Mouse (Mus musculus): ENCODE measurements around the gene Tpmt. TPM values are rescaled to one million over a fixed set of nuclear protein-coding genes. Genes with fewer than 3 reads are reported as not detected.
A peak's percentile ranks its signal among the peaks of the same experiment; 100 is the strongest.

The Tpmt gene
- polyA plus RNA-seq, 1 experiment from 2014 or later = 15.5 TPM

DNA sequence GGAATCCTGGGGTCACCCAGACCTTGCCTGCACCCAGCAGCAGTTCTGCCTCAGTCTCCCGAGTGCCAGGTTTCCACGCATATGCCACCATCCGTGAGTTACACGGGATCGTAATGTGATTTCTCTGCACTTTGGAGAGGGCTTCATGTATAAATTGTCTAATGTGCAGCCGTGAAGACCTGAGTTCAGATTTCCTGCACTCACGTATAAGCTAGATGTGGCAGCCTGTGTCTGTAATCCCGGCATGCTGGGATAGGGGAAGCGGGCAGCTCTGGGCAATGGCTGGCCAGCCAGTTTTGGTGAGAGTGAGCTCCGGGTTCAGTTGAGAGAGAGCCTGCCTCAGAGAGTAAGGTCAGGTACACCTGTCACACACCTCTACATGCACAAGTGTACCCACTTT lies 22.0 kb upstream of the Tpmt start:
- Histone ChIP-seq H3K4me2 (no peak overlapping the region), H3K27me3 (no peaks in the 10 kb centered on the region), H3K27ac (no peak overlapping the region), H3K4me1 (peaks cover 5% of the 10 kb centered on the region; the same call in 1 of the 2 replicates), H3K4me3 (no peak overlapping the region), H3K36me3 (peaks cover 31% of the 10 kb centered on the region), H3K9ac (no peak overlapping the region), H3K9me3 (no peaks in the 10 kb centered on the region)
- ATAC-seq (ENCODE audit: insufficient number of reproducible peaks, low FRiP score, low TSS enrichment, low read depth) = no peak
- WGBS = 93% methylated on average over 10 of the region's 10 CpGs

DNA sequence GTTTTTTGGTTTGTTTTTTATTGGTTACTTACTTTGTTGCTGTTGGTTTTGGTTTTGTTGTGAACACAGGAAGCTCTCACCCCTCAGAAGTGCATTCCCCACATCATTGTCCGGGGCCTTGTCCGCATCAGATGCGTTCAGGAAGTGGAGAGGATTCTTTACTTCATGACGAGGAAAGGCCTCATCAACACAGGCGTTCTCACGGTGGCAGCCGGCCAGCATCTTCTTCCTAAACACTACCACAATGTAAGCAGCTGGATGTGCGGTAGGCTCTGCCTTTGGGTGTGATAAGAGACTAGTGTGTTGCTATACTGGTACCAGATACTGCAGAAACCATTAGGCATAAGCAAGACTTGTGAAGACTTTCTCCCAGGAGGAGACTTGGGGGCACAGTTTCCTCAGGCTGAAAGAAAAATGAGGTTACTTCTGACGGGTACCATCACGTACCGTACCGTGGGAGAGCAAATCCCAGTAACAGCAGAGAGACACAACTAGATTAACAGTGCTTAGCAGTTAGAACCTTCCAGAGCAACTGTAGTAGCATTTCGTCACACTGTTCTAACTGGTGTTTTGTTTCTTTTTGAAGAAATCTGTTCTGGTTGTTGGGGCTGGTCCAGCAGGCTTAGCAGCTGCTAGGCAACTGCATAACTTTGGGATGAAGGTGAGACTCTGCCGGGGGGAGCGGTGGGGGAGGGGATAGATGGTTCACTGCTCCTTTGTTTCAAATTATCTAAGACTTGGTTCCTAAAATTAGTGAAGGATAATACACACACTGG lies 19.6 kb upstream of the Tpmt start:
- WGBS = 77% methylated on average over 15 of the region's 15 CpGs
- Histone ChIP-seq H3K9ac (no peak overlapping the region), H3K36me3 (peaks cover 40% of the 10 kb centered on the region), H3K4me2 (no peak overlapping the region), H3K9me3 (no peaks in the 10 kb centered on the region), H3K27ac (no peak overlapping the region), H3K27me3 (no peaks in the 10 kb centered on the region), H3K4me3 (no peak overlapping the region), H3K4me1 (no peaks in the 10 kb centered on the region)
- no peak for ATAC-seq (ENCODE audit: insufficient number of reproducible peaks, low FRiP score, low TSS enrichment, low read depth)

DNA sequence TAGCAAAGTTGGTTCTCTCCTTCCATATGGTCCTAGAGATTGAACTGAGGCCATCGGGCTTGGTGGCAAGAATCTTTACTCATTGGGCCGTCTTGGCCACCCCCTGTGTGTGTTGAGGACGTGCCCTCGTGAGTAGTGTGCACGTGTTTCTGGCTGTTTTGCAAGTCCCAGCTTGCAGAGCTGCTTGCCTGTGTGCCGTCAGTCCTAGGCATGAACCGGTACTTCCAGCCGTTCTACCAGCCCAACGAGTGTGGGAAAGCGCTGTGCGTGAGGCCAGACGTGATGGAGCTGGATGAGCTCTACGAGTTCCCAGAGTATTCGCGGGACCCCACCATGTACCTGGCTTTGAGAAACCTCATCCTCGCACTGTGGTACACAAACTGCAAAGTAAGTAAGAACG lies 18.2 kb upstream of the Tpmt start:
- no peaks in the 10 kb centered on the region for H3K27me3 ChIP-seq
- WGBS = 84% methylated on average over 17 of the region's 17 CpGs
- H3K4me1 ChIP-seq = no peaks in the 10 kb centered on the region
- H3K4me3 ChIP-seq = no peak overlapping the region
- no peak overlapping the region for H3K27ac ChIP-seq
- peaks cover 37% of the 10 kb centered on the region for H3K36me3 ChIP-seq
- no peak overlapping the region for H3K9ac ChIP-seq
- H3K4me2 ChIP-seq = no peak overlapping the region
- no peak for ATAC-seq (ENCODE audit: insufficient number of reproducible peaks, low FRiP score, low TSS enrichment, low read depth)
- no peaks in the 10 kb centered on the region for H3K9me3 ChIP-seq

DNA sequence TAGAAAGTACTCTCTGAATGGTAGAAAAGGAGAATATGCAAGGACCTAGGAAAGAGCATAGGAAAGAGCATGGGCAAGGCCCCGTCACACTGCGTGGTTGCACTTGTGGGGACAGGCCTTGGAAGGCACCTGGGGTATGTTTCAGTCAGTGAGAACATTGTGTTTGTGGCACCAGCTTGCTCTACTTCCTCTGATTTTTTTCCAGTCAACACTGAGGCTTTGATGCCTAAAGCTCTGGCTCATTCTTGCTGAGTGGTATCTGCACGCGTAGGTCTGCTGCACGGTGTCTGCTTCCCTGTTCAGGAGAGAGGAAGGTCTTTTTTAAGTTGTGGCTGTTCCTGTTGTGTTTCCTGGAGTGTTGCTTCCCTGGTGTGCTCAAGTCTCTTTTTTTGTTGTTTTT lies 12.2 kb upstream of the Tpmt start:
- 89% methylated on average over 5 of the region's 5 CpGs for WGBS
- Histone ChIP-seq H3K27ac (no peak overlapping the region), H3K4me3 (no peak overlapping the region), H3K9ac (no peak overlapping the region), H3K36me3 (peaks cover 49% of the 10 kb centered on the region), H3K4me2 (no peak overlapping the region), H3K4me1 (no peaks in the 10 kb centered on the region), H3K9me3 (no peaks in the 10 kb centered on the region), H3K27me3 (no peaks in the 10 kb centered on the region)
- no peak for ATAC-seq (ENCODE audit: insufficient number of reproducible peaks, low FRiP score, low TSS enrichment, low read depth)

DNA sequence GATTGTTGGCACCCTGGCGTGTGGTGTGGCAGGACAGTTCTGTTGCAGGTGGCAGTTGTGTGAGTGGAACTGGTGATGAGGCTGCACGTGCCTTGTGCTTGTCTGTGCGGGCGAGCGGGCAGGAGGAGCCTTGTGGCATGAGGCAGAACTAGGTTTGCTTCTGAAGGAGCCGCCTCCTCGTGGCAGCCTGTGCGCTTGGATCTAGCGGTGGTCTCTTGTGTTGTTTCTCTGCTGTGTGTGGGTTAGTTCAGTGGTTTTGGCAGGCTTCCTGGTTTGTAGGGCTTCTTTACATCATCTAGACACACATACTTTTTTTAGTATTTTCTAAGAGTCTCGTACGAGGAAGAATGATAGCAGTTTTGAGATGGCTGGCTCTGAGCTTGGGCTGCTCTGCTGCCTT lies 11.6 kb upstream of the Tpmt start:
- Histone ChIP-seq H3K4me1 (no peaks in the 10 kb centered on the region), H3K27ac (no peak overlapping the region), H3K9me3 (no peaks in the 10 kb centered on the region), H3K4me2 (no peak overlapping the region), H3K36me3 (peaks cover 54% of the 10 kb centered on the region), H3K27me3 (no peaks in the 10 kb centered on the region), H3K4me3 (no peak overlapping the region), H3K9ac (no peak overlapping the region)
- no peak for ATAC-seq (ENCODE audit: insufficient number of reproducible peaks, low FRiP score, low TSS enrichment, low read depth)
- 86% methylated on average over 11 of the region's 11 CpGs for WGBS

DNA sequence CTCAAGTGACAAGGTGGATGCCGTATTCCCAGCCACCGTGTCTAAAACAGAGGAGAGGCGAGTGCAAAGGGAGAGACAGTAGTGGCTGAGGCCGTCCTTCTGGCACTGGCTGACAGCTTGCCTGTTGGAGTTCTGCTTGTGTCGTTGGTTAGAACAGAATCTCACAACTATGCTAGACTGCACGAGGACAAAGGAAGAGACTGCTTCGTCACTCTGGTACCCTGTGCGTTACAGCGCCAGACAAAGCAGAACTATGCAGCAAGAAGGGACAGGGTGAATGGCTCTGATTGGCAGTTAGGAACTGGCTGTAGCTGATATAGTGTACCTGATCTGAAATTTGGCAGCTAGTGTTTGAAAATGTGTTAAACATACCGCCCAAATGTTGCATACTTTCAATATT lies 9.4 kb upstream of the Tpmt start:
- Histone ChIP-seq H3K4me1 (no peaks in the 10 kb centered on the region), H3K27ac (no peak overlapping the region), H3K9ac (no peak overlapping the region), H3K36me3 (peaks cover 59% of the 10 kb centered on the region), H3K4me3 (no peak overlapping the region), H3K9me3 (no peaks in the 10 kb centered on the region), H3K4me2 (no peak overlapping the region), H3K27me3 (no peaks in the 10 kb centered on the region)
- ATAC-seq (ENCODE audit: insufficient number of reproducible peaks, low FRiP score, low TSS enrichment, low read depth) = no peak
- 85% methylated on average over 10 of the region's 10 CpGs for WGBS

DNA sequence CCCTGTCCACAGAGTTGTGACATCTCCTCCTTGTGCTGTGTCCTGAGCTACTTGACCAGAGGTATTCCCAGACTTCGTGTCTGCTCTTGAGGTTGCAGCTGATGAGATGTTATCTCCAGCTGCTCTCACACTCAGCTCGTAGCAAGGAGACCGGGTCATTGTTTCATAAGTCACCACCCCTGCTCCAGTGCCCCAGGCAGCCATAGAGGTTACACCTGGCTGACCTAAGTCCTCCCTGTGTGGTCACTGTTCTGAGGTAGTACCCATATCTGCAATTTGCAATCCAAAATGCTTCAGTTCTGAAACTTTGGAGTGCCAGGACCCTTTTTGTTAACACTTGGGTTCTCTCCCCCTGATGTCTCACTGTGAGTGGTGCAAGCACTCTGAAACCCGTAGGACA lies 5.5 kb upstream of the Tpmt start:
- WGBS = 75% methylated on average over 4 of the region's 4 CpGs
- H3K4me1 ChIP-seq = no peaks in the 10 kb centered on the region
- no peak overlapping the region for H3K27ac ChIP-seq
- no peak for ATAC-seq (ENCODE audit: insufficient number of reproducible peaks, low FRiP score, low TSS enrichment, low read depth)
- no peak overlapping the region for H3K4me2 ChIP-seq
- H3K4me3 ChIP-seq = no peak overlapping the region
- no peak overlapping the region for H3K9ac ChIP-seq
- H3K27me3 ChIP-seq = no peaks in the 10 kb centered on the region
- peaks cover 44% of the 10 kb centered on the region for H3K36me3 ChIP-seq
- no peaks in the 10 kb centered on the region for H3K9me3 ChIP-seq

DNA sequence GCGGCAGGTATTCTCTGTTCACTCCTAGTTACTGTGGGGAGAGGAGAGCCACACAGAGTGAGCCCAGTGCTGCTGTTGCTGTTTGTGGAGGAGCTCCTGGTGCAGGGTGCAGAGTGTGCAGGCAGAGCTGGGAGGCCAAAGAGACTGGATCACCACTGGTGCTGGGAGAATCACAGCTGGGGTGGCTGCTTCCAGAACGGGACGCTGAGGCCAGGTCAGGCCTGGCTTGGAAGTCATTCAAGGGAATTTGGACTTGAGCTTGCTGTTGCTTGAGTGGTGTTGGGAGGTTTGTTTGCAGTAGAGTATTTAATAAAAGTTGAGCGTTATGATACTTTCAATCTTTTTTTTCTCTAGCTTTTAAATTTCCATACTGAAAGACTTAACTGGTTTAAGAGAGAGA lies 3.5 kb upstream of the Tpmt start:
- no peak for ATAC-seq (ENCODE audit: insufficient number of reproducible peaks, low FRiP score, low TSS enrichment, low read depth)
- H3K27ac ChIP-seq = no peak overlapping the region
- H3K9ac ChIP-seq = no peak overlapping the region
- H3K4me3 ChIP-seq = no peak overlapping the region
- 91% methylated on average over 4 of the region's 4 CpGs for WGBS
- H3K36me3 ChIP-seq = peaks cover 32% of the 10 kb centered on the region
- H3K9me3 ChIP-seq = no peaks in the 10 kb centered on the region
- no peaks in the 10 kb centered on the region for H3K27me3 ChIP-seq
- peaks cover 11% of the 10 kb centered on the region for H3K4me1 ChIP-seq
- H3K4me2 ChIP-seq = no peak overlapping the region

DNA sequence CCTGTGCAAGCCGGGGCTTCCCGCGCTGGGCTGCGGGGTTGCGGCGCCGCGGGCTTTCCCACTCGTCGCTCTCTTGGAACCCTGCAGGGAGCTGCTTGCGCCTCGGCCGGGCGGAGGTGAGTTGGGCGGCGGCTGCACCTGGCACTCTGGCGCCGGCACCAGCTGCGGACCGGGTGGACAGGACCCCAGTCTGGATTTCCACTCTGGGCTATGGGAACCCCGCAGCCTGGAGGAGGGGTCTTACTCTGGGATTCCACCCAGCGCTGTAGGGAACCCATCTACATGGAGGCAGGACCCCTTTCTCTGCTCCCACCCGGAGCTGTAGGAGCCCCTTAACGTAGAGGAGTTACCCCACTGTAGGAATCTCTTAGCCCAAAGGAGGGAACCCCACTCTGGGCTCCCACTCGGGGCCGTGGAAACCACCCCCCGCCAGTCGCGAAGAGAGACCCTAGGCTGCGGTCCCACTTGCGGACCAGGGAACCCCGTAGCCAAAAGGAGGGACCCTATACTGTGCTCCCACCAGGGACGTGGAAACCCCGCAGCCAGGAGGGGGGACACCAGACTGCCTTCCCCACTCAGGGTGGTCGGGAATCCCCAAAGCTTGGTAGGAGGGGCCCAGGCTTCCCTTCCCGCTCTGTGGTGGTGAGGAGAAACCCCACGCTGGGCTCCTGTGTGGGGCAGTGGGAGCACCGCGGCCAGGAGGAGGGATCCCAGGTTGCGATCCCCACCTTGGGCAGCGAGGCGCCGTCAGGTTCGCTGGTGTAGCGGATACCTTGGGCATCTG lies 512 bp downstream of the Tpmt start:
- H3K36me3 ChIP-seq = peaks cover 6% of the 10 kb centered on the region
- H3K9me3 ChIP-seq = no peaks in the 10 kb centered on the region
- WGBS = under 1% methylated on average over 44 of the region's 45 CpGs
- H3K4me2 ChIP-seq = peak overlapping the region; percentile 98
- no peak for ATAC-seq (ENCODE audit: insufficient number of reproducible peaks, low FRiP score, low TSS enrichment, low read depth)
- peaks cover 11% of the 10 kb centered on the region for H3K4me1 ChIP-seq
- peak overlapping the region; percentile 79 for H3K27ac ChIP-seq
- peak overlapping the region; percentile 77 for H3K9ac ChIP-seq
- peak overlapping the region; percentile 88 for H3K4me3 ChIP-seq
- no peaks in the 10 kb centered on the region for H3K27me3 ChIP-seq

DNA sequence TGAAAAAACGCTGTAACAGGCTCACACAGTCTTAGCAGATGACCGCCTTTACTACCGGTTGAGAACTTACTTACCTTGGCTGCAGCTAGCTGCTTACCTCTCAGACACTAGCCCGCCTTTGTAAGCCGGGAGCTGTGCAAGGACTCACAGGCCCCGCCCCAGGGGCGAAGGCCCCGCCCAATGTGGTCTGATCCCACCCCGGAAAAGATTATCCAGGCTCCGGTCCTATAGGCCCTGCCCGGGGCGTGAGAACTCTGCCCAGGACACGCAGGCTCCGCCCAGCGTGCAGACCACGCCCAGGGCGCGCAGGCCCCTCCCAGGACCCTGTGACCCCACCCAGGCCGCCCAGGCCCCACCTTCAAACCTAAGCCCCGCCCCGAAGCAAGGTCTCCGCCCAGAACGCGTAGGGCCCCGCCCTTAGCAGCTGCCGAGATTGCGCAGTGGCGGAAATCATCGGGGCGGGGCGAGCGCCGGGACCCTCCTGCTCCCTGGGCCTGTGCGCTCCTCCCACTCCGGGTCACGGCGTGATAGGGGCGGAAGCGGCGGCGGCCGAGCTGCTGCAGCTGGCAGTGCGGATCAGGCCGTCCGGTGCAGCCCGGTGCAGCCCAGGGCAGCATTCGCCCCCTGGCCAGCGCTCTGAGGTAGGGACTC lies 1.4 kb downstream of the Tpmt start, which contains the start of gene Kdm1b:
Gene Kdm1b (plus strand): TSS at position 470 of the 651 bp plus-strand sequence.
- Histone ChIP-seq H3K27ac (peak within 1 kb of the TSS; percentile 79), H3K4me3 (peak within 1 kb of the TSS; percentile 88), H3K4me1 (peaks cover 11% of the 10 kb centered on the region), H3K9me3 (no peaks in the 10 kb centered on the region), H3K36me3 (no peaks in the 10 kb centered on the region), H3K9ac (peak within 1 kb of the TSS; percentile 77), H3K27me3 (no peaks in the 10 kb centered on the region), H3K4me2 (peak within 1 kb of the TSS; percentile 98)
- peak; percentile 97 for ATAC-seq (ENCODE audit: insufficient number of reproducible peaks, low FRiP score, low TSS enrichment, low read depth)
- under 1% methylated on average over 48 of the region's 48 CpGs for WGBS

DNA sequence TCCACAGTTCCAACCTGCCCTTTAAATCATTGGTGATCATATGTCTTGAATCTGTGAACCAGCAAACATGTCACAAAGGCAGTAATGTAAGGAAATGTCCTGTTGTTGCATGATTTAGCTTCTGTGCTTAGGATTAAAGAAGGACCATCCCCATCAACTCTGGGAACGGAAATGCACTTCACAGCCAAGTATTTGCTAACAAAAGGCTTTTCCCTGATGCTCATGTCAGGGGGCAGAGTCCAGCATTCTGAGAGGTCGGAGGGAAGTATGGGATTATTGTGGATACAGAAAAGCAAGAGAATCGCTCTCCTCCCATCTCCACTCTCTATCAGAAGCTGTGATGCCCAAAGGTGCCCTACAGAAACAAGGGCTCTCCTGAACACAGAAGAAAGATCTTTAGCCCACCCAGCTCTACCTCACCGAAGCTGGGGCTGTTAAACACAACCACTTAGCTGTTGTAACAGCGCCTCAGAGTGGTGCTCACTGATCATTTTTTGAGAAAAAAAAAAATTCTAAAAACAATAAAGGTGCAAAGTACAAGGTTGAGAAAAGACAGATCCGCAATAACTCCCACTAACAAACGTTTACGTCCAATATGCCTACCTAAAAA lies 2.4 kb downstream of the Tpmt start:
- Histone ChIP-seq H3K4me3 (no peak overlapping the region), H3K36me3 (no peaks in the 10 kb centered on the region), H3K4me1 (peaks cover 11% of the 10 kb centered on the region), H3K4me2 (no peak overlapping the region), H3K27ac (no peak overlapping the region), H3K9me3 (no peaks in the 10 kb centered on the region), H3K27me3 (no peaks in the 10 kb centered on the region), H3K9ac (no peak overlapping the region)
- 48% methylated on average over 8 of the region's 8 CpGs for WGBS
- ATAC-seq (ENCODE audit: insufficient number of reproducible peaks, low FRiP score, low TSS enrichment, low read depth) = no peak

Data from limb, embryonic 15.5 days (tissue).